In genomic region chr2:85043623-85044022, GRCm38 (mm10) we compare ENCODE assay signal across 26 mouse cellular contexts. TPM values are rescaled to one million over a fixed set of nuclear protein-coding genes. Genes with fewer than 3 reads are reported as not detected.
"Had no signal": no experiment of that assay in that cellular context is flagged by ENCODE, and none has a peak within 500 bp of the region (broad histone marks: within the 10 kb centered on the region; RNA-seq: fewer than 3 reads in every experiment).

No protein-coding gene starts in this region.

- DNase-seq: kidney, adult 2 months; kidney, postnatal 25 days; layer of hippocampus, postnatal 36 days; liver, embryonic 13.5 days; lung, embryonic 14.5 days; thymus, adult 18-20 months; thymus, postnatal 36 days had no signal

- H3K9me3 ChIP-seq: intestine, embryonic 15.5 days; liver, embryonic 13.5 days; midbrain, embryonic 12.5 days; midbrain, embryonic 15.5 days; neural tube, embryonic 13.5 days; stomach, embryonic 15.5 days had no signal

- H3K27me3 ChIP-seq: intestine, embryonic 15.5 days; midbrain, embryonic 12.5 days; midbrain, embryonic 15.5 days; neural tube, embryonic 13.5 days; stomach, embryonic 15.5 days had no signal

- H3K27ac ChIP-seq: intestine, embryonic 15.5 days; kidney, postnatal 0 days; left cerebral cortex, adult 2 months; liver, embryonic 13.5 days; macrophage; midbrain, embryonic 12.5 days; midbrain, embryonic 15.5 days; neural tube, embryonic 13.5 days; stomach, embryonic 15.5 days had no signal

- H3K4me2 ChIP-seq: intestine, embryonic 15.5 days; liver, embryonic 13.5 days; lung, embryonic 14.5 days; midbrain, embryonic 12.5 days; midbrain, embryonic 15.5 days; neural tube, embryonic 13.5 days; stomach, embryonic 15.5 days had no signal

- H3K4me3 ChIP-seq: intestine, embryonic 15.5 days; left cerebral cortex, adult 2 months; liver, embryonic 13.5 days; midbrain, embryonic 12.5 days; midbrain, embryonic 15.5 days; neural tube, embryonic 13.5 days; stomach, embryonic 15.5 days had no signal

- ATAC-seq: intestine, embryonic 15.5 days; lung, postnatal 0 days; midbrain, embryonic 15.5 days had no signal

- H3K9ac ChIP-seq: intestine, embryonic 15.5 days; liver, embryonic 13.5 days; lung, embryonic 14.5 days; midbrain, embryonic 12.5 days; midbrain, embryonic 15.5 days; stomach, embryonic 15.5 days had no signal

RNA-seq across cellular contexts. Expression of gene P2rx3, which starts 6.4 kb away (rescaled TPM):
- polyA plus RNA-seq: macrophage had no signal

RNA-seq across cellular contexts. Expression of gene Prg3, which starts 55.6 kb away (rescaled TPM):
- total RNA-seq: layer of hippocampus, adult 8-10 months; layer of hippocampus, postnatal 36 days; left cerebral cortex, adult 2 months; left cerebral cortex, postnatal 10 days; left cerebral cortex, postnatal 36 days; liver, adult 2 months had no signal
- polyA plus RNA-seq: intestine, embryonic 15.5 days; kidney, embryonic 14.5 days; kidney, postnatal 0 days; large intestine, adult 2 months; limb, embryonic 11.5 days; limb, embryonic 14.5 days; liver, adult 2 months; lung, embryonic 14.5 days; lung, postnatal 0 days; macrophage; midbrain, embryonic 12.5 days; midbrain, embryonic 15.5 days; neural tube, embryonic 13.5 days; small intestine, adult 2 months; testis, adult 2 months had no signal
